Mouse (Mus musculus) macrophage (primary cell): ENCODE data around the gene Gm4756. TPM values are rescaled to one million over a fixed set of nuclear protein-coding genes. Genes with fewer than 3 reads are reported as not detected.
"Not testable (repeated sequence)": the region's sequence is repeated elsewhere in the genome, so short reads cannot be mapped to it uniquely, and the experiment has no call there.

Source experiments
- H3K27ac ChIP-seq: fragments of 350-480 bp; formaldehyde crosslinking; 2 replicates; pipeline ENCODE4 v1.9.0; 2021
- H3K36me3 ChIP-seq: fragments of 350-480 bp; formaldehyde crosslinking; 2 replicates; pipeline ENCODE4 v1.9.0; 2021; ENCODE audit errors: inconsistent target
- H3K4me3 ChIP-seq: fragments of 350-480 bp; formaldehyde crosslinking; 2 replicates; pipeline ENCODE4 v1.9.0; 2021; ENCODE audit errors: inconsistent target
- H3K79me2 ChIP-seq: fragments of 350-480 bp; formaldehyde crosslinking; 2 replicates; pipeline ENCODE4 v1.9.0; 2021; ENCODE audit errors: inconsistent target
- WGBS: methylation state at CpG from one replicate; pipeline ENCODE4 v1.1.7; 2026; ENCODE audit warnings: inconsistent platforms; ENCODE audit not compliant: missing documents; 5-methylcytosine and 5-hydroxymethylcytosine counted together
- polyA plus RNA-seq: library from polyadenylated mRNA; stranded (reverse); fragments of 250-400 nt; gene quantifications from 3 replicates; pipeline ENCODE4 v1.2.4, GENCODE M21; 2018; ENCODE audit warnings: inconsistent platforms
- total RNA-seq, 78 experiments: library from RNA; depleted of rRNA; stranded (reverse); fragments of 250-400 nt; gene quantifications; 1 replicate in 9 of 78; 2 replicates in 24 of 78; 3 replicates in 43 of 78; 4 replicates in 2 of 78; pipeline ENCODE4 v1.2.4; 2018; ENCODE audit warnings: inconsistent platforms in 56 of 78

The Gm4756 gene
- not detected for total RNA-seq (2018; cell fraction: chromatin; rRNA removed)
- not detected for total RNA-seq (2018; cell fraction: cytosol; rRNA removed)
- not detected for total RNA-seq (2018; cell fraction: nucleus; rRNA removed)
- polyA plus RNA-seq: not detected in 3 replicates

GRCm38 (mm10) chr12:72649611-72650330 is at the start of gene Gm4756:
TSS of gene Gm4756 (minus strand) at chr12:72649661.
- H3K4me3 ChIP-seq: no peak within 1 kb of the TSS

GRCm38 (mm10) chr12:72694901-72695463 is 45.5 kb upstream of the Gm4756 start:
- H3K27ac ChIP-seq: no peak overlapping the region
- H3K36me3 ChIP-seq: no peaks in the 10 kb centered on the region
- WGBS: 53% methylated on average over 8 of the region's 9 CpGs
- no peak overlapping the region for H3K4me3 ChIP-seq
- no peaks in the 10 kb centered on the region for H3K79me2 ChIP-seq

More at GRCm38 (mm10) chr12:72649611-72650330, at the start of gene Gm4756:
- Histone ChIP-seq H3K36me3 (peaks cover 34% of the 10 kb centered on the region; the same call in 1 of the 2 replicates), H3K27ac (no peak within 1 kb of the TSS), H3K79me2 (no peaks in the 10 kb centered on the region)
- 98% methylated on average over 11 of the region's 11 CpGs for WGBS

- no peak overlapping the region for H3K4me3 ChIP-seq
- no peak overlapping the region for H3K27ac ChIP-seq
- H3K79me2 ChIP-seq: no peaks in the 10 kb centered on the region
- no peaks in the 10 kb centered on the region for H3K36me3 ChIP-seq
- WGBS: 80% methylated on average over 12 of the region's 12 CpGs
Observed at GRCm38 (mm10) chr12:72694438-72694837, 45.0 kb upstream of the Gm4756 start.

- Histone ChIP-seq H3K27ac (no peak overlapping the region), H3K79me2 (no peaks in the 10 kb centered on the region), H3K4me3 (no peak overlapping the region), H3K36me3 (no peaks in the 10 kb centered on the region)
- WGBS: 10% methylated on average over 6 of the region's 6 CpGs
Observed at GRCm38 (mm10) chr12:72693895-72694294, 44.4 kb upstream of the Gm4756 start.

GRCm38 (mm10) chr12:72688281-72688680 is 38.8 kb upstream of the Gm4756 start:
- H3K79me2 ChIP-seq: not testable (repeated sequence)
- WGBS: 100% methylated on average over 2 of the region's 2 CpGs

GRCm38 (mm10) chr12:72687741-72688140 is 38.3 kb upstream of the Gm4756 start:
- not testable (repeated sequence) for H3K79me2 ChIP-seq, H3K27ac ChIP-seq, H3K4me3 ChIP-seq, H3K36me3 ChIP-seq
- WGBS: 86% methylated on average over 4 of the region's 6 CpGs

More at GRCm38 (mm10) chr12:72688281-72688680, 38.8 kb upstream of the Gm4756 start:
- H3K4me3 ChIP-seq, H3K36me3 ChIP-seq, H3K27ac ChIP-seq: not testable (repeated sequence)

- 94% methylated on average over 4 of the region's 4 CpGs for WGBS
- H3K79me2 ChIP-seq, H3K36me3 ChIP-seq, H3K27ac ChIP-seq, H3K4me3 ChIP-seq: not testable (repeated sequence)
Observed at GRCm38 (mm10) chr12:72686566-72686965, 37.1 kb upstream of the Gm4756 start.

GRCm38 (mm10) chr12:72683612-72684011 is 34.2 kb upstream of the Gm4756 start:
- Histone ChIP-seq H3K79me2 (no peaks in the 10 kb centered on the region), H3K27ac (no peak overlapping the region), H3K36me3 (no peaks in the 10 kb centered on the region), H3K4me3 (no peak overlapping the region)
- no CpG with 5 or more reads among the region's 3 CpGs for WGBS

- Histone ChIP-seq H3K27ac (no peak overlapping the region), H3K36me3 (no peaks in the 10 kb centered on the region), H3K79me2 (no peaks in the 10 kb centered on the region), H3K4me3 (no peak overlapping the region)
- WGBS: 81% methylated on average over 8 of the region's 8 CpGs
Observed at GRCm38 (mm10) chr12:72682511-72683282, 33.2 kb upstream of the Gm4756 start.

GRCm38 (mm10) chr12:72681919-72682318 is 32.5 kb upstream of the Gm4756 start:
- H3K79me2 ChIP-seq: no peaks in the 10 kb centered on the region
- no peak overlapping the region for H3K27ac ChIP-seq
- WGBS: 91% methylated on average over 1 of the region's 1 CpGs

GRCm38 (mm10) chr12:72679635-72680034 is 30.2 kb upstream of the Gm4756 start:
- H3K79me2 ChIP-seq: no peaks in the 10 kb centered on the region
- no peaks in the 10 kb centered on the region for H3K36me3 ChIP-seq

More at GRCm38 (mm10) chr12:72681919-72682318, 32.5 kb upstream of the Gm4756 start:
- Histone ChIP-seq H3K4me3 (no peak overlapping the region), H3K36me3 (no peaks in the 10 kb centered on the region)

GRCm38 (mm10) chr12:72674820-72675219 is 25.4 kb upstream of the Gm4756 start:
- H3K36me3 ChIP-seq: no peaks in the 10 kb centered on the region
- no peak overlapping the region for H3K4me3 ChIP-seq
- 21% methylated on average over 2 of the region's 2 CpGs for WGBS
- H3K27ac ChIP-seq: no peak overlapping the region
- H3K79me2 ChIP-seq: no peaks in the 10 kb centered on the region

More at GRCm38 (mm10) chr12:72679635-72680034, 30.2 kb upstream of the Gm4756 start:
- H3K27ac ChIP-seq: no peak overlapping the region
- H3K4me3 ChIP-seq: no peak overlapping the region
- WGBS: 74% methylated on average over 3 of the region's 3 CpGs

GRCm38 (mm10) chr12:72674079-72674797 is 24.8 kb upstream of the Gm4756 start:
- H3K36me3 ChIP-seq: no peaks in the 10 kb centered on the region
- no peaks in the 10 kb centered on the region for H3K79me2 ChIP-seq
- H3K27ac ChIP-seq: no peak overlapping the region
- no peak overlapping the region for H3K4me3 ChIP-seq
- WGBS: 15% methylated on average over 7 of the region's 7 CpGs

GRCm38 (mm10) chr12:72671516-72672135 is 22.2 kb upstream of the Gm4756 start:
- Histone ChIP-seq H3K79me2 (no peaks in the 10 kb centered on the region), H3K27ac (no peak overlapping the region), H3K36me3 (no peaks in the 10 kb centered on the region), H3K4me3 (no peak overlapping the region)
- WGBS: 96% methylated on average over 6 of the region's 6 CpGs
